Mouse (Mus musculus) cerebellum, adult 2 months (tissue): ENCODE results near the gene Pink1.

Source experiments
- CTCF ChIP-seq: fragments of 200-500 bp; IDR thresholded peaks from 2 replicates; pipeline ENCODE4 v1.5.1; 2011; ENCODE audit warnings: low read depth, mild to moderate bottlenecking, control low read depth, low read length, moderate library complexity, borderline replicate concordance; ENCODE audit not compliant: insufficient read depth
- POLR2A ChIP-seq: fragments of 200-500 bp; IDR thresholded peaks from 2 replicates; pipeline ENCODE4 v1.6.1; 2011; ENCODE audit warnings: low read length, control low read depth, borderline replicate concordance; ENCODE audit not compliant: insufficient read depth

DNA sequence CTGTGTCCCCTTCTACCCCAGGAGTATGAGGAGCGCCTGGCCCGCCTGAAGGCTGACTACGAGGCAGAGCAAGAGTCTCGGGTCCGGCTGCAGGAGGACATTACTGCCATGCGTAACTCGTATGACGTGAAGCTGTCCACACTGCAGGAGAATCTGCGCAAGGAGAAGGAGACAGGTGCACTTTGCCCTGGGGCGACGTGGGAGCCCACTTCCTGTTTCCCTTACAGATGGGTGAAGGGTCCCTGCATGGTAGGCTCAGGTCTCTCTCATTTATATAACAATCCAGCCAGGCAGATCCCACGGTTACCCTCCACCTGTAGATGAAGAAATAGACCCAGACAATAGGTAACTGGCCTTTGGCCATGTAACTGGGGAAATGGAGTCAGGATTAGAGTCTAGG is 39.7 kb downstream of the Pink1 start:
- TF ChIP-seq POLR2A (no peak), CTCF (no peak)
